Mouse (Mus musculus): ENCODE measurements around the gene Olfr921.
A peak's percentile ranks its signal among the peaks of the same experiment; 100 is the strongest.

Olfr921 gene

GRCm38 (mm10) chr9:38772768-38773167 is at the start of gene Olfr921:
TSS of gene Olfr921 (plus strand) at chr9:38773068.
- DNase-seq (ENCODE audit: low spot score in 2 of 2), result no peak

DNA sequence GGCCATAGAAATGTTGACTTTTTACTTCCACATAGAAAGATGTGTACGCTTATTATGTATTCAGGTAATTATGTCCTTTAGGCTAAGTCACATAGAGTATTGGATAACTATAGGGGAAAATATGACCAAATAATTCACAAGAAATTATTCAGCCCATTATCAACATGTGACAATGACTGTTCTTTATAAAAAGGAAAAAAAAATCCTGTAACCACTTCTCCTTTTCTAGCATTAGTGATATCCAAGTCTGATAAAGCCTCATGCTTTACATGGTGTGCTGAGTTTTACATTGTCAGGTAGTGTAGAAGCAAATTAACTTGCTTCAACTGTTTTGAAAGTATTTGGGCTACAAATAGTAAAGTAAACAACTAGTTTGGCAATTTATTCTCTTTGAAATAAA is 48.8 kb upstream of the Olfr921 start:
- no peak for DNase-seq (ENCODE audit: low spot score in 2 of 2)

DNA sequence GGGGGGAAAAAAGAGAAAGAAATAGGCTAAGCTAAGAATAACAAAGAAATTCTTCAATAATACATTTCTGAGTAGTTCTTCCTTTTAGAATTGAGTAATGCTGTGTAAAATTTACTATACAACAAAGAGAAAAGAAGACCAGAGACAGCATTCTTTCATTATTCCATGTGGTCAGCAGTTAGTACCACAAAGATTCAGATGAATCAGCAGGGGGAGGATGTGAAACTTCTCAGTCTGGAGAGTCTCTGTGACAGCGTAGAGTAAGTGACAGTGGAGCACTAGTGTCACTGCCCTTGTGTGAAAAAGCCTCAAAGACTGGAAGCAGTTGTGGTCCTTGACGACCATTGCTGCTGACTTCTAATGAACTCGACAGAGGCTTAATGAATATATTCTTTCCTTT is 44.6 kb upstream of the Olfr921 start:
- DNase-seq (ENCODE audit: low spot score in 2 of 2), result no peak

- DNase-seq (ENCODE audit: low spot score in 2 of 2), result no peak
These were observed 31.5 kb upstream of the Olfr921 start for GRCm38 (mm10) chr9:38741408-38741807.

GRCm38 (mm10) chr9:38744619-38745315 is 28.1 kb upstream of the Olfr921 start:
- DNase-seq (ENCODE audit: low spot score in 2 of 2), result no peak

- DNase-seq (ENCODE audit: low spot score in 2 of 2), result no peak
These were observed 20.9 kb upstream of the Olfr921 start, which contains the start of gene Olfr920 for GRCm38 (mm10) chr9:38751999-38752398. TSS of gene Olfr920 (plus strand) at chr9:38752299.

GRCm38 (mm10) chr9:38792689-38793088 is 19.8 kb downstream of the Olfr921 start:
- DNase-seq (ENCODE audit: low spot score in 2 of 2), result no peak

DNA sequence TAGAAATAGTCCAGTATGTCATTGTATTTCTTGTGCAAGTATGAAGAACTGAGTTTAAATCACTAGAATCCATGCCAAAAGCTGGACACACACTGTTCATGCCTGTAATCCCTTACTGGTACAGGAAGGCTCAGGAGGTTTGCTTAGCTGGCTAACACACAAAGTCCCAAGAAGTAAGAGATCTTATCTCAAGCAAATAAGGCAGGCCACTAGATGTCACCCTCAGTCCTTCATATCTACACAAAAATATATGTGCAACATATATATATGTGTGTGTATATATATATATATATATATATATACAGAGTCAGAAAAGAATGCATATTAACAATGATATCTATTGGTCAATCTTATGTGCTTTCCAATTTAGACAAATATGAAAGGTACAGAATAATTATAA is 32.8 kb downstream of the Olfr921 start:
- DNase-seq (ENCODE audit: low spot score in 2 of 2), result peak; percentile 30 to 36

DNA sequence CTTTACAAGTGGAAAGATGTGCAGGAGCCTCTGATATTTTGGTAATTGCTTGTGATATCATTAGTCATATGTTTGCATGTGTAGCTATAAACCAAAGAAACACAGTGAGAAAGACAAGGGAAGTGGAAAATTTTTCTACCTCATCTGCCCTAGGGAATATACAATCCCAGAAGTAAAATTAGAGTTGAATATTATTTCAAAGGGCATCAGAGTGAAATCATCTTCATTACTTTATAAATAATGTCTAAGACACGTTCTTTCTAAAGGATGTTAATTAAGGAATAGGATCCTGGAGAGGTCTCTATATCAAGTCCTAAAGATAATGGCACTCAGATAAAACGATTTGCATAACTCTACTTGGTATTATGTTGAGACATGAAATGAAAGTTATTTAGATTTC is 41.4 kb downstream of the Olfr921 start, which contains the start of gene Olfr922:
Gene Olfr922 (plus strand): TSS at position 301 of the 400 bp plus-strand sequence.
- DNase-seq (ENCODE audit: low spot score in 2 of 2), result no peak

- DNase-seq (ENCODE audit: low spot score in 2 of 2), result no peak
These were observed 42.7 kb downstream of the Olfr921 start for GRCm38 (mm10) chr9:38815458-38815986.

DNA sequence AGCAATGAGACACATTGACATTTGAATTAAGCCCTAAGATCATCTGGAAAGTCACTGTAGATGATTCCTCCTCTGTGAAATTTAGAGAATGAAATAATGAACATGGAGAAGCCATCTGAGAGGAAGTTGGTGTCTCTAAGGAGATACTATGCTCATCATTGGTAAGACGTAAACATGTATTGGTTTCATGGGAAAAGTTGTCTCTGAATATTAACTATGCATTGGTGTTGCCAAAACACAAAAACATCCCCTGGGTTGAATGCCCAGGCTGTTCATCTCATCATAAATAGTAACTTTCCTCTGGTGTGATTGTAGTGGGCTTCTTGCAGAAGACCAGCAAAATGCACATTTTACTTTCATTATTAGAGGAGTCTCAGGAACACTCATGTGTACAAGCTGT is 53.4 kb downstream of the Olfr921 start, which contains the start of gene Olfr923:
Gene Olfr923 (plus strand): TSS at position 301 of the 400 bp plus-strand sequence.
- no peak for DNase-seq (ENCODE audit: low spot score in 2 of 2)
